Mouse (Mus musculus) kidney, adult 8-10 months (tissue): Measurements from ENCODE around the gene Dpf1.

Source experiments
- DNase-seq, 2 experiments: peaks; one replicate each; pipeline ENCODE4 v3.0.0; 2022

The Dpf1 gene

GRCm38 (mm10) chr7:29303738-29304462 is at the start of gene Dpf1:
TSS of gene Dpf1 (plus strand) at chr7:29303951.
- DNase-seq: peak; percentile 45 to 51

DNA sequence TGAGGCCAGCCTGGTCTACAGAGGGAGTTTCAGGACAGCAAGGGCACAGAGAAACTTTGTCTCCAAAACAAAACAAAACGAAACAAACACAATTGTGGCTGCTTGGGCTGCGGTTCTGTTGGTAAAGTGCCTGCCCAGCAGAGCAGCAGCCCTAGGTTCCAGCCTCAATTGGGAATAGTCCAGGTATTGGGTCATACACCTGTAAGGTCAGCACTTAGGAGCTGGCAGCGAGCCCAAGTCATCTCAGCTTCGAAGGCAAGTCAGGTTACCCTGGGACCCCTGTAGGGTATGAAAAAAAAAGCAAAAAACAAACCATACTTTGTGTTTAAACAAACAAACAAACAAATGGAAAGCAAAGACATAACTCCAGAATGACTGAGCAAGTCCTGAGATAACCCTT is 47.9 kb upstream of the Dpf1 start:
- DNase-seq: no peak

DNA sequence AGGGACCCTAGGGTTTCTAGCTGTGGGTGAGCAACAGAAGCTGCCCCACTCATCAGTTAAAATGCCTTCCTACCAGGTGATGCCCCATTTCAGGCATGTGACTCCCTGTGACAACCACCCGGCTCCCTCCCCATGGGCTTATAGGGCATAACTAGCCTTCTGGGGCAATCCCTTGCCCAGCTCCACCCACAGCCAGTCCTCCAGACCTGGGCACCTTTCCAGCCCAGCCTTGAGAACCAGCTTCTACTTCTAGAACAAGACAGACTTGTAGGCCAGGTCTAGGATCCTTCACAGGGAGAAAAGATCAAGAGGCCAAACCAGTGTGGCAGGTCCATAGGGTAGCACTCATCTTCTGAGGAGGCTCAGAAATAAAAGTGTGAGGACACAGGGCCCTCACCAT is 46.4 kb upstream of the Dpf1 start:
- peak; percentile 79 to 87 for DNase-seq

DNA sequence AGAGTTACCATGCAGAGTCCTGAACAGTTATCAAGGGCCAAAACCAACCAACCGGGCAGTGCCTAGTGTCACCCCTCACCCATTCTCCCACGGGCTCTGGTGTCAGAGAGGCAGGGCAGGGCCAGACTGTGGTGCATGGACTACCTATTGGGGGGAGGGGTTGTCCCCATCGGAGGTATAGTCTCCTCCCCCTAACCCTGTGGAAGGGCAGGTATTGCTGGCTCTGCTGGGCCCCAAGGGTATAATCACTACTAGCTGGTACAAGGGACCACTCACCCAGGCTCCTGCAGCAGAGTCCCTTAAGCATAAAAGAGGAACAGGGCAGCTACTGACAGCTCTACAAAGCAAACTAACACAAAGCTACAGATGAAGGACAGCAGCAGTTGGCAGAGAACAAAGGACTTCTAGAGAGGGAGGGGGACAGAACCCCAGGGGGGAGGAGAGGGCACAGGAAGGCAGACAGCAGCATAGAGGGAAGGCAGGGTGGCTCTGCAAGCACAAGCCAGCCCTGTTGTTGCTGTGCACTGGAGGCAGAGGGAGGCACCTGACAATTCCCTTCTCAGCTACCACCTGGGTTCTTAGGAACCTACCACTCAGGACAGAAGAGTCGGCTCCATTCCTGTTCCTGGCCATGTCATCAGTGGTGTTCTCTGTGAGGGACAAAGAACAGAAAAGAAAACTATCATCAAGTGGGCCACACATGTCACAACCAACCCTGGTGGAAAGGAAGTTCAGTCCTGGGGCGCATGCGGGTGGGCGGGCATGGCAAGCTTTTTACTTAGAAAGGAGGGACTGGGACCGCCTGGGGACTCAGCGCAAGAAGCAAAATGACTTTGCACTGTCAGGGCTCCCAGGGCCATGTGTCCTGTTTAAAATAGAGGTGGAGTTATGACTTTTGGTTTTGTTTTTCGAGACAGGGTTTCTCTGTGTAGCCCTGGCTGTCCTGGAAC is 43.7 kb upstream of the Dpf1 start:
- DNase-seq: no peak

DNA sequence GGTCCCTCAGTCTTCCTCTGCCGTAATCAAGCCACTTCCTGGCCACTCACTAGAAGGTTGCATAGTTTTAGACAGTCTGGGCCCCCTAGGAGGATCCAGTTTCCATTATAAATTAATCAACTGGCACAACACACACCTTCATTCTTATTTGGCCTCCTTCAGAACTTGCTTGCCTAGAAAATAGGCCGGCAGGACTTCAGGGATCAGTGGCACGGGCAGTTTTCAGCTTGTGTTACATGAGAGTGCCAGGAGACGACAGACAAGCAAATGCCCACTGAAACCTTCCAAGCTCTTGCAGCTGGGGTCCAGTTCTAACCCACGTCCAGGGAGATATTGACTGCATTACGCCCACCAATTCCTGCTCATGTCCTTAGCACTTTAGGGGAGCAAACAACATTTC is 41.6 kb upstream of the Dpf1 start:
- peak; percentile 58 to 78 for DNase-seq

- DNase-seq: no peak
Measured at GRCm38 (mm10) chr7:29263831-29264230, 39.9 kb upstream of the Dpf1 start.

- DNase-seq: no peak
Measured at GRCm38 (mm10) chr7:29265636-29266035, 38.1 kb upstream of the Dpf1 start.

DNA sequence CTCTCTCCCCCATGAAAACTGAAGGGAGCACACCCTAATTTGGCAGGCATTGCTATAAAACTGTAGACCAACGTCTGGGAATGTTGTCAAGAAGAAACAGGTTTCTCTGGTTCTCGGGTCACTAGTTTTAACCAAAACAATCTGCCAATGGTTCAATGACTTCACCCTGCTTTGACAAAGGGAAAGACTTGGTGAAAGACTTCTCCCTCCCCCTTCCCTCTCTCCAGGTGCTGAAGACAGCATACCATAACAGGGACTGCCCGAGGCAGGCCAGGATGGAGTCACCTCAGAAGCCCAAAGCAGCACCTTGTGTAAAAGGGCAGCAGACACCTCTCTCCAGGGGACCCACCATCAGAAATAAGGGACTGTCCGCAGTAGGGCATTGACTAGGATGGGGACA is 36.8 kb upstream of the Dpf1 start:
- peak; percentile 40 to 85 for DNase-seq

GRCm38 (mm10) chr7:29270445-29270844 is 33.3 kb upstream of the Dpf1 start:
- DNase-seq: no peak

DNA sequence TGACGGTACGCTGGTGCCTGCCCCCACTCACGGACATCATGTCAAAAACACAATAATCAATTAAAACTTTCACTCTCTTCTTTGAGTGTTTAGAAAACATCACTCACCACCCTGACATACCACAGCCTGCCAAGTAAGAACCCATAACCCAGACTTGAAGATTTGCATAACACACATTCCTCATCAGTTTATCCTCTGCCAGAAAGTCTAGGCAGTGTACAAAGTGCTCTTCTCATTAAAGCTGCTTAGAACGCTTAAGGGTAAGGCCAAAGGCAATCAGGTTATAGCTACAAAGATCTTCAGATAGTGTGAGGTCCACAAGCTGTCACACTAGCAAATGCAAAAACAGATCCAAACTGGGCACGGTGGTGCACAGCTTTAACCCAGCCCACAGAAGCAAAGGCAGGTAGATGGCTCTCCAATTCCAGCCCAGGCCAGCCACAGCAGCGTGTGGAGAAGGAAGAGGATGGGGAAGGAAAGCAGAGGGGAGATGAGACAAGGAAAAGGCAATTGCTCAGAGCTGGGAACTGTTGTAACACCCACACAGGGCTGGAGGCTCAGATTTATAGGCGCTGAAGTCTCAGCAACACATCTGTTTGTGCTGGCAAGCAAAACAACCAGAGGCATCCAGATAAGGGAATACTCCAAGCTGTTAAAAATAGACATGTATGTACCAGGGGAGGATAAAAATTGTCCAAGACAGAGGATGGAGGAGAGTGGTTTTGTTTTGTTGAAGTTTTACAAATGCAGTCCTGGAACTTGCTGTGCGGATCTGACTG is 31.9 kb upstream of the Dpf1 start:
- DNase-seq: peak in 1 of 2 experiments; percentile 66

DNA sequence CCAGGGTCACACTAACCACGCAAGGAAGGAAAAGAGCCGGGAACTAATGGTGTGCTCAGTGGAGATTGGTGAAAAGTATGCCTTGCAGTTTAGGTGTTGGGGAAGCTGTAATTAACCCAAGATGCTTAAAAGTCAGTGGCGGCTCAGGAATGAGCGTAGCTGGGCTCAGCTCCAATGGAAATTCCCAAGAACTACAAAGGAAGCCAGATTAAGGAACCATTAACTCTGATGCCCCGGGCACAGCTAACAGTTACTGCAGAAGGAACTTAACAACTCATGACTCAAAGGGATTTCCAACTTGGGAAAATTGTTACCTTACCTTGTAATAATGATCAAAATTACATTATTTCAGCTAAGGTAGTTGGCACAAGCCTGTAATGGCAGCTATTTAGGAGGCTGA is 27.0 kb upstream of the Dpf1 start:
- peak; percentile 80 to 82 for DNase-seq

DNA sequence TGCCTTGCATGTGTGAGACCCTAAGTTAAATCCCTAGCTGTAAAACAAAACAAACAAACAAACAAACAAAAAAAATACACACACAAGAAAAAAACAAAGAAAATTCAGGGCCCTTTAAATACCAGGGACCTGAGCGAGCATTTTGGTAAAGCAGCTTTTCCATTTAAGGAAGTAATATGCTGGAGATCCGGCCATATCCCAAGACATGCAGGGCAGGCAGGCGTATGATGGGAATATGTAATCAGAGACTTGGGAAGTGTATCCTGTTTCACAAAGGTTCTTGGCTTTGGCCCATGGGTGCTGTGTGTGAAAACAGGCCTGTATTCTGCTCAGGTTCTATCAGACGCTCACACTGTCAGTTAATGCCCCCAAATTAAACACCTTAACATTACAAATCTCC is 26.2 kb upstream of the Dpf1 start:
- DNase-seq: no peak

DNA sequence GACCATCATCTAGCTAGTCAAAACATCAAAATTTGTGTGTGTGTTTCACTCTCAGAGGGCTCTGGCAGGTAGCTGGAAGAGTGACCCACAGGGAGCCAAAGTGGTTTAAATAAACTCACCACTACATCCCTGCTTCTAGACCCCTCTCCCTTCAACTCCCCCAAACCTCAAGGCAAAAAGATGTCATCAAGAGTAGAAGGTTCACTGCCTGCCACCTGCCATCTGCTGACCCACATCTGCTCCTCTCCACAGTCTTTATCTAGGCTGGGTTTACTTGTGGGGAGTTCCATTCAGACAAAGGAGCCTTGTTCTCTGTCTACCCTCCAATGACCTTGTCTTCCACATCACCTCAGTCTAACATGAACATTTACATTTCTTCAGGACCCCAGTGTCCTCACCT is 24.5 kb upstream of the Dpf1 start:
- no peak for DNase-seq

- no peak for DNase-seq
Measured at GRCm38 (mm10) chr7:29279924-29280323, 23.8 kb upstream of the Dpf1 start.

DNA sequence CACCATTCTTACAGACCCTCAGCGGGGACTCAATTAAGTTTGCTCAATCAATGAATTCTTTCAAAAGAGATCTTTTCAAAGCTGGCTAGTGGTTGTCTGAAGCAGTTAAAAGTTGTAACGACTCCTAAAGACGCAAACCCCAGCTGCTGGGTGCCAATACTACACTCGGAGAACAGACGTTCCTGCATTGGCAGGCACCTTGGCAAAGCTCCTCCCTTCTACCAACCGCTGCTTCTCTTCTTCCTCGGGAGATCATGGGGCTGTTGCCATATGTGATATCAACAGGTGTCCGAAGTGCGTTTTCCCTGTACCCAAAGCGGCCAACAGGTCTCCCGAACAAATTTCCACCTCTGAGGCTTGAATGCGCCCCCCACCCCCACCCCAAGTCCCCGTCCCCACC is 22.9 kb upstream of the Dpf1 start:
- DNase-seq: no peak

DNA sequence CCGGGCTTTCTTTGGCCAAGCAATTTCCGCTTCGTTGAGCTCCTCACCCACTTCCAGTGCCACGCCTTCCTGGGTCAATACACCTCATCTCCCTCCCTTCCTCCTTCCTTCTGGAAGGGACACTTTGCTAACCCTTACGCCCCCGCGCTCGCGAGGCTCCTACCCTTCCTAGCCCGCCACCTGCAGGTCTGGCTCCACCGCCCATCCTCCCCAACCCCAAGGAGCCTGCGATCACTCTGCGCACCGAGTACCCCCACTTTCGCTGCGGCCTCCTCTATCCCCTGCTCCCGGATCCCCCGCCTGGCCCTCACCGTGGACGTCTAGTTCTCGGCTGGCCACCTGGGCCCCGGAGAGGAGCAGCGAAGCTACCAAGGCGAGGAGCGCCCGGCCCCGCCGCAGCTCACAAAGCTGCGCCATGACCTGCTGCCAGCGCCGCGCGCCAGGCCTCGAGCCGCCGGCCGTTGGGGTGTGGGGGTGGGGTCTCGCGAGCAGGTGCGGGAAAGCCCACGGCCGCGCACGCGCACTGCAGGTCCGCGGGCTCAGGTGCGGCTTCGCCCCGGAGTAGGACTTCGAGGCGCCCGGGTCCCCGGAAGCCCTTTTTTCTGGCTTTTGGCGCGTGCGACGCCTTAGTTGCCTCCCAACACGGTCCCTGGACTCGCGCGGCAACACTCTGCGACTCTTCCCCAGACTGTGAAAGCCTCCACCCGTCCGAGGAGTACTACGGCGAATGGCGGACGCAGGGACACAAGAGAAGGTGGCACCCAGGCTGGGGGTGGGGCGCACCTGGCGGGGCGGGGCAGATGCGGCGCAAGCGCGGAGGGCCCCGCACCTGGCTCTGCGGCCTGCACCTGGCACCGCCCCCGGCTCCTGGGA is 22.3 kb upstream of the Dpf1 start, which contains the start of gene Spint2:
TSS of gene Spint2 (minus strand) at position 712 of the 873 bp plus-strand sequence.
- DNase-seq: peak; percentile 93 to 94

DNA sequence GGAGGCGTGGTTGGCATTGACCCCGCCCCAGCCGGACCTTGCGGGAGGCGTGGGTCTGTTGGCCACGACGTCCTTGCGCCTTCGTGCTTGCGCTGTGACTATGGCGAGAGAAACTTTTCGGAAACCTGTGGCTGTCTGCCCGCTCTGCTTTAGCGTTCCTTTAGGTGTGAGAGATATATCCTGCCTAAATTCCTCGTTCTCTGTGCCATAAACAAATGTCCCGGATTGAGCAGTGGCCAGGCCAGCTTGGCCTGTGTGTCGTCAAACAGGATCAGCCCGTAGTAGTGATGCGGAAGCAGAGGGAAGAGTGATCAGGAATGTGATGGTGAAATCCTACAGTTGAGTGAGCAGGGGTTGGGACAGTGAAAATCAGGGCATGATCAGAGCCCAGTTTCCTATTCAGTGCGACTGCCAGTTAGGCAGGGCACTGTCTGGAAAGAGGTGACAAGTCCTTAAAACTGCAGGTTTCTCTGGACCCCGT is 21.6 kb upstream of the Dpf1 start:
- no peak for DNase-seq

DNA sequence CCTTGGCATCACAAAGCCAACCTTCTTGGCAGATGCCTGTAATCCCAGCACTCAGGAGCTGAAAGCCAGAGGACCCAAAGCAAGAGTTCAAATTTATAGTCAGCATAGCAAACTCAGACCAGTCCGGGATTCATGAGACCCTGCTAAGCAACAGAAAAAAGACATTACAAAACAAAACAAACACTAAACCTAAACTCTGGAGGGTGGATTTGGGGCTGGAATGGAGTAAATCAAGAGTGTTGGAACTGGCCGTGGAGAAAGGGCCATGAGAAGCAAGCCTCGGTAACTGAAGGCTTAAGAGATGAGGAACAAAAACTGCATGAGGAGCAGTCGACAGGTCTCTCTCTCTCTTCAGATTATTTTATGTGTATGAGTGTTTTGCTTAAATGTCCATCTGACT is 19.9 kb upstream of the Dpf1 start:
- DNase-seq: no peak

DNA sequence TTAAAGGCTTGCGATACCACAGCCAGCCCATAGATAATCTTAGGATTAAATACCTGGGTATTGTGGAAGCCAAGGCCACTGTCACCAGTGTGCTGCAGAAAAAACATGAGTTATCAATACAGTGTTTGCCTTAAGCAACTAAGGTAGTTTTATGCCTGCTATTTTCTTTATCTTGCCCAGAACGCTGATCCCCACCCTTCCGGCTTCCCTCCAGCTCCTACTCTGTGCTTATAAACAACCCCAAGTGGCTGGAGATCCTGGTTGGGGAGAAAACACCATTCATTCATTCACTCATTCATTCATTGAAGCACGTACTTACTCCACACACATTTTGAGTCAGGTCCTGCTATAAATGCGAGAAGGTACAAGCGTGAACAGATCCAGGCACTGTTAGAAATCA is 19.2 kb upstream of the Dpf1 start:
- DNase-seq: no peak

GRCm38 (mm10) chr7:29287481-29287880 is 16.3 kb upstream of the Dpf1 start:
- DNase-seq: no peak

GRCm38 (mm10) chr7:29288079-29288478 is 15.7 kb upstream of the Dpf1 start:
- DNase-seq: no peak
